Mouse (Mus musculus) WW6 (cell line): ENCODE measurements around the gene Il4.

ENCODE experiments used
- DNase-seq: peaks from one replicate; pipeline ENCODE4 v3.0.0-alpha.2; 2013; ENCODE audit warnings: low read depth, low spot score

The Il4 gene

GRCm38 (mm10) chr11:53624124-53624523 is 5.7 kb upstream of the Il4 start:
- DNase-seq = no peak

- DNase-seq = no peak
Measured at GRCm38 (mm10) chr11:53623573-53623972, 5.1 kb upstream of the Il4 start.

GRCm38 (mm10) chr11:53622440-53622806 is 4.0 kb upstream of the Il4 start:
- no peak for DNase-seq

- DNase-seq = no peak
Measured at GRCm38 (mm10) chr11:53621582-53622439, 3.3 kb upstream of the Il4 start.

- DNase-seq = no peak
Measured at GRCm38 (mm10) chr11:53620094-53620493, 1.6 kb upstream of the Il4 start.

- no peak for DNase-seq
Measured at GRCm38 (mm10) chr11:53619428-53619827, 959 bp upstream of the Il4 start.

- DNase-seq = no peak
Measured at GRCm38 (mm10) chr11:53617562-53618109, 833 bp downstream of the Il4 start.

GRCm38 (mm10) chr11:53616748-53617558 is 1.5 kb downstream of the Il4 start:
- no peak for DNase-seq

- DNase-seq = no peak
Measured at GRCm38 (mm10) chr11:53615575-53615974, 2.9 kb downstream of the Il4 start.

GRCm38 (mm10) chr11:53615172-53615571 is 3.3 kb downstream of the Il4 start:
- DNase-seq = no peak

- DNase-seq = no peak
Measured at GRCm38 (mm10) chr11:53609672-53610071, 8.8 kb downstream of the Il4 start.

- DNase-seq = no peak
Measured at GRCm38 (mm10) chr11:53609231-53609630, 9.2 kb downstream of the Il4 start.

- DNase-seq = no peak
Measured at GRCm38 (mm10) chr11:53605609-53606008, 12.9 kb downstream of the Il4 start.

- DNase-seq = no peak
Measured at GRCm38 (mm10) chr11:53604983-53605382, 13.5 kb downstream of the Il4 start.

GRCm38 (mm10) chr11:53591116-53591515 is 27.4 kb downstream of the Il4 start:
- DNase-seq = no peak

GRCm38 (mm10) chr11:53590368-53590768 is 28.1 kb downstream of the Il4 start:
- peak; percentile 65 for DNase-seq

GRCm38 (mm10) chr11:53588279-53588678 is 30.2 kb downstream of the Il4 start:
- DNase-seq = no peak

GRCm38 (mm10) chr11:53585510-53585909 is 33.0 kb downstream of the Il4 start:
- no peak for DNase-seq

- no peak for DNase-seq
Measured at GRCm38 (mm10) chr11:53584849-53585248, 33.6 kb downstream of the Il4 start.

- no peak for DNase-seq
Measured at GRCm38 (mm10) chr11:53583151-53583550, 35.3 kb downstream of the Il4 start.

GRCm38 (mm10) chr11:53580562-53580961 is 37.9 kb downstream of the Il4 start:
- DNase-seq = no peak

GRCm38 (mm10) chr11:53567224-53568014 is 51.0 kb downstream of the Il4 start, which contains the start of gene Kif3a:
TSS of gene Kif3a (plus strand) at chr11:53567379.
- DNase-seq = peak; percentile 92
